Mouse (Mus musculus): ENCODE measurements at regions not wholly inside any gene's neighbourhood (a gene's known extent, or its start where the extent isn't known, plus 50 kb on each side); places are given as distances from the start of the nearest gene placed in this dataset.

- peak; percentile 17 for DNase-seq
Measured at GRCm38 (mm10) chr12:48713646-48714045, 668.8 kb upstream of the Foxg1 start.

GRCm38 (mm10) chr12:48729851-48730250, 652.6 kb upstream of the Foxg1 start:
- no peak for DNase-seq

GRCm38 (mm10) chr12:48758805-48759396, 623.6 kb upstream of the Foxg1 start:
- DNase-seq, result no peak
